Mouse (Mus musculus): ENCODE measurements around the gene Mast1.

Mast1 gene

DNA sequence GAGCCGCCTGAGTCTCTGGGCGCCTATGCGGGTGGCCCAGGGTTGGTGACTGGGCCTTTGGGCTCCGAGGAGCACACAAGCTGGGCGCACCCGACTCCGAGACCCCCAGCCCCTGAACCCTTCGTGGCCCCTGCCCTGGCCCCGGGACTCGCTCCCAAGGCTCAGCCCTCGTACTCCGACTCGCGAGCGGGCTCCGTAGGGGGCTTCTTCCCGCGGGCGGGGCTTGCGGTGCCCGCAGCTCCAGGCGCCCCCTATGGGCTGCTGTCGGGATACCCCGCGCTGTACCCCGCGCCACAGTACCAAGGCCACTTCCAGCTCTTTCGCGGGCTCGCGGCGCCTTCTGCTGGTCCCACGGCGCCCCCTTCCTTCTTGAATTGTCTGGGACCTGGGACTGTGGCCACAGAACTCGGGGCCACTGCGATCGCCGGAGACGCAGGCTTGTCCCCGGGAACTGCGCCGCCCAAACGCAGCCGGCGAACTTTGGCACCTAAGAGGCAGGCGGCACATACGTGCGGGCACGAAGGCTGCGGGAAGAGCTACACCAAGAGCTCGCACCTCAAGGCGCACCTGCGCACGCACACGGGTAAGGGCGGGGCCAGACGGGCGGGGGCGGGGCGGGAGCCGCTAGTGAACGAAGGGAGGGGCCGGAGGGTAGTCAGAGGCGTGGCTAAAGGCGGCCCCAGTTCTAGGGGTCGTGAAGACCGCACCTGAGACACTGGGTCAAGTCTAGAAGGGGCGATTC, 34.1 kb downstream of the Mast1 start:
- TF ChIP-seq CTCF (conservative IDR thresholded peaks at IDR 0.05; ENCODE audit: low read length) = peak; percentile 22; the same call in 1 of the 2 replicates
- no peak for TF ChIP-seq NANOG (IDR thresholded peaks at IDR 0.05; ENCODE audit: borderline replicate concordance, low read length)
- no peak for TF ChIP-seq POU5F1 (IDR thresholded peaks at IDR 0.05; ENCODE audit: borderline replicate concordance, low read length)
- H3K4me3 ChIP-seq (replicated peaks; ENCODE audit: low read length) = peak overlapping the region; percentile 93
- peaks cover 21% of the 10 kb centered on the region for H3K27me3 ChIP-seq (ENCODE audit: insufficient read depth, low read length)
- H3K9me3 ChIP-seq (ENCODE audit: low read length) = no peaks in the 10 kb centered on the region
- H3K4me1 ChIP-seq (replicated peaks; ENCODE audit: low read depth, low read length) = peaks cover 51% of the 10 kb centered on the region
- peaks cover 12% of the 10 kb centered on the region; the same call in 1 of the 2 replicates for H3K36me3 ChIP-seq (ENCODE audit: insufficient read depth, low read length)

DNA sequence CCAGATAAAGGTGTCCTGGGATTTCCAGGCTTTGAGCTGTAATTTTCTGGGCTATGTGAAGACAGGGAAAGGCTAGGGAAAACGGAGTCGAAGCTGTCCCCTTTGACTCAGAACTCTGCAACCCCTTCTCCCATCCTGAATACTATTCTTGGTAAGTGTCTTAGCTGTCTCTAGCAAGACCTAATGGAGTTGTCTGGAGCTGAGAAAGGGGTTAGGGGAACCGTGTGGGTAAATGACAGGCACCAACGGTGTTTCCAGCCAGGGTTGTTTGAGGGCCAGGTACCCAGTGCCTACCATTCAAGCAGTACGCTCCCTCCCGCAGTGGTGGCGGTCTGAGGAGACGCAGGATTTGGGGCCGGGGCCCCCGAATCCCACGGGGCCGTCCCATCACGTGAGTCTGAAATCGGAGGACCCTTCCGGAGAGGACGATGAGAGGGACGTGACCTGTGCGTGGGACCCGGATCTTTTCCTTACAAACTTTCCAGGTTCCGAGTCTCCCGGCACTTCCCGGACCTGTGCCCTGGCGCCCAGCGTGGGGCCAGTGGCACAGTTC, 34.7 kb downstream of the Mast1 start:
- Histone ChIP-seq H3K36me3 (ENCODE audit: insufficient read depth, low read length) (peaks cover 12% of the 10 kb centered on the region; the same call in 1 of the 2 replicates), H3K4me3 (replicated peaks; ENCODE audit: low read length) (peak overlapping the region; percentile 93), H3K27me3 (ENCODE audit: insufficient read depth, low read length) (peaks cover 21% of the 10 kb centered on the region), H3K4me1 (replicated peaks; ENCODE audit: low read depth, low read length) (peaks cover 52% of the 10 kb centered on the region), H3K9me3 (ENCODE audit: low read length) (no peaks in the 10 kb centered on the region)
- TF ChIP-seq CTCF (conservative IDR thresholded peaks at IDR 0.05; ENCODE audit: low read length) = no peak
- no peak for TF ChIP-seq POU5F1 (IDR thresholded peaks at IDR 0.05; ENCODE audit: borderline replicate concordance, low read length)
- no peak for TF ChIP-seq NANOG (IDR thresholded peaks at IDR 0.05; ENCODE audit: borderline replicate concordance, low read length)

DNA sequence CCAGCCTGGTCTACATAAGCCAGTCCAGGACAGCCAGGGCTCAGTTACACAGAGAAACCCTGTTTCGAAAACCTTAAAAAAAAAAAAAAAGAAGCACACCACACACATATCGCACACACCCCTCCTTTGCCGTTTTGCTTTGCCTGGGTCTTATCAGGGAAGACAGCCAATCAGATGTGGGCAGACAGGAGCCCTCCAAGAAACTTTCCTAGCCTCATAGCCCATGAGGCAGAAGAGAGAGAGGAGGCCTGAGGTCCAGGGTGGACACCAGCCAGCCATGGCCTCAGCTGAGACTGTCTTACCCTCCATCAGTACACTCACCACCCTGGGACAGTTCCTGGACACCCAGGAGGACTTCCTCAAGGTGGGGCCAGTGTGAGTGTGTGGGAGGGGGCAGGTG, 35.4 kb downstream of the Mast1 start, which contains the start of gene Klf1:
Klf1 (plus strand) TSS at position 177 of the 400 bp plus-strand sequence.
- TF ChIP-seq POU5F1 (IDR thresholded peaks at IDR 0.05; ENCODE audit: borderline replicate concordance, low read length) (no peak), NANOG (IDR thresholded peaks at IDR 0.05; ENCODE audit: borderline replicate concordance, low read length) (no peak), CTCF (conservative IDR thresholded peaks at IDR 0.05; ENCODE audit: low read length) (no peak)
- no peaks in the 10 kb centered on the region for H3K9me3 ChIP-seq (ENCODE audit: low read length)

DNA sequence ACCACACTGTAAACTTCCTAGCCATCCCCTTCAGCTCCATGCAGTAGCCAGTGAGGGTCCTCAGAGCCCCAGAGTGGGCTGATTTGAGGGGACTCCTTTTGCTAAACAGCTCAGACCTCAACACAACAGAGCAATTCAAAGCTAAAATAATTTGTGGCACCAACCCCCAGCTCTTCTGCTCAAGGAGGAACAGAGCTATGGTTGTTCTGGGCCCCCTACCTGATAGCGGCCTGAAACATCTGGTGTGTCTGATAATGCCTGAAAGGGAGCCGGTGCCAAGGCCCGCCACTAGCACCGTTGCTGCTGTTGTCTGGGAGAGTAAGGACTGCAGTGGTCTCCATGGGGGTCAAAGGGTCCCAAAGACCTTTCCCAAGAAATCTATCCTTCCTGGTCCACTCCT, 36.1 kb downstream of the Mast1 start:
- Histone ChIP-seq H3K27me3 (ENCODE audit: insufficient read depth, low read length) (peaks cover 21% of the 10 kb centered on the region), H3K4me1 (replicated peaks; ENCODE audit: low read depth, low read length) (peaks cover 43% of the 10 kb centered on the region), H3K9me3 (ENCODE audit: low read length) (no peaks in the 10 kb centered on the region), H3K4me3 (replicated peaks; ENCODE audit: low read length) (no peak overlapping the region), H3K36me3 (ENCODE audit: insufficient read depth, low read length) (peaks cover 18% of the 10 kb centered on the region)
- TF ChIP-seq NANOG (IDR thresholded peaks at IDR 0.05; ENCODE audit: borderline replicate concordance, low read length) (no peak), POU5F1 (IDR thresholded peaks at IDR 0.05; ENCODE audit: borderline replicate concordance, low read length) (no peak), CTCF (conservative IDR thresholded peaks at IDR 0.05; ENCODE audit: low read length) (no peak)

More for the DNA sequence above, 35.4 kb downstream of the Mast1 start, which contains the start of gene Klf1:
- Histone ChIP-seq H3K27me3 (ENCODE audit: insufficient read depth, low read length) (peaks cover 21% of the 10 kb centered on the region), H3K4me3 (replicated peaks; ENCODE audit: low read length) (peak within 1 kb of the TSS; percentile 93), H3K4me1 (replicated peaks; ENCODE audit: low read depth, low read length) (peaks cover 46% of the 10 kb centered on the region), H3K36me3 (ENCODE audit: insufficient read depth, low read length) (peaks cover 12% of the 10 kb centered on the region; the same call in 1 of the 2 replicates)

DNA sequence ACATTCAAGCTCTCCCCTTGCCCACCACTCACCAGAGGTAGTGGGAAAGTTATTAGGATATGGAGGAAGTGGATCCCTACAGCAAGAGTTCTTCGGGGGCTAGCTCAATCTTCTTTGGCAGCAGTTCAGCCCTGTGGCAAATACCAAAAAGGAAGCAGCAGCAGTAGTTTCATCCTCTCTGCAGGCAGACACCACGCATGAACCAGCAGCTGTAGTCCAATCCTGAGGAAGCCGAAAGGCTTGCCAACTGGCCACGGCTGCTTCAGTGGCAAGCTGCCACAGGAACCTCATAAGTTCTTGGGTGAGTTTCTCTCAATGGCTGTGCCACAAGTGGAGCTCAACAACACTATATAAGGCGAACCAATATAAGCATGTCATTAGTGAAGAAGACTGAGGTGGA, 41.2 kb downstream of the Mast1 start:
- no peak for TF ChIP-seq NANOG (IDR thresholded peaks at IDR 0.05; ENCODE audit: borderline replicate concordance, low read length)
- TF ChIP-seq CTCF (conservative IDR thresholded peaks at IDR 0.05; ENCODE audit: low read length) = no peak
- TF ChIP-seq POU5F1 (IDR thresholded peaks at IDR 0.05; ENCODE audit: borderline replicate concordance, low read length) = no peak
- H3K4me3 ChIP-seq (replicated peaks; ENCODE audit: low read length) = no peak overlapping the region
- no peaks in the 10 kb centered on the region for H3K9me3 ChIP-seq (ENCODE audit: low read length)
- H3K36me3 ChIP-seq (ENCODE audit: insufficient read depth, low read length) = peaks cover 34% of the 10 kb centered on the region
- H3K4me1 ChIP-seq (replicated peaks; ENCODE audit: low read depth, low read length) = peaks cover 33% of the 10 kb centered on the region
- 0 out of 2 replicates have a peak, but pooled peaks cover 2% of the 10 kb centered on the region for H3K27me3 ChIP-seq (ENCODE audit: insufficient read depth, low read length)

DNA sequence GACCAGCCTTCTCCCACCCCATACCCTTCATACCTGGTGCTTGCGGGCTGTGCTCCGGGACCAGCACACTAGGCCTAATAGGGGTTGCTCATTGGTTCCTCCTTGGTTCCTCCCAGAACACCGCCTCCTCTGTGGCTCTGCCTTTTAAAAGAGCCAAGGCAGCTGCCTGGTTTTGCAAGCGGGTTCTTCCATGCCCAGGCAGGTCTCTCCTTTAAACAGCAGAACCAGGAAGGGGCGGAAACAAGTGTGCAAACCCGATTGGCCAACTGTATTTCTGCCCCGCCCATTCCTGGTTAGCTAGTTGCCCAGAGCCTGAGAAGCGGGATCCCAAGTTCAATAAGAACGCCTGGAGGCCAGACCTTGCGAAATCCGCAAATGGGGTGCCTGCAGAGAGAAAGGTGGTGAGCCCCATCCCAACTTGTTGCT, 43.4 kb downstream of the Mast1 start, which contains the start of gene Gcdh:
Gcdh (minus strand) TSS at position 213 of the 426 bp plus-strand sequence.
- Histone ChIP-seq H3K4me1 (replicated peaks; ENCODE audit: low read depth, low read length) (peaks cover 31% of the 10 kb centered on the region), H3K4me3 (replicated peaks; ENCODE audit: low read length) (peak within 1 kb of the TSS; percentile 90), H3K27me3 (ENCODE audit: insufficient read depth, low read length) (no peaks in the 10 kb centered on the region), H3K36me3 (ENCODE audit: insufficient read depth, low read length) (peaks cover 43% of the 10 kb centered on the region), H3K9me3 (ENCODE audit: low read length) (no peaks in the 10 kb centered on the region)
- TF ChIP-seq NANOG (IDR thresholded peaks at IDR 0.05; ENCODE audit: borderline replicate concordance, low read length) (no peak), POU5F1 (IDR thresholded peaks at IDR 0.05; ENCODE audit: borderline replicate concordance, low read length) (no peak), CTCF (conservative IDR thresholded peaks at IDR 0.05; ENCODE audit: low read length) (no peak)

DNA sequence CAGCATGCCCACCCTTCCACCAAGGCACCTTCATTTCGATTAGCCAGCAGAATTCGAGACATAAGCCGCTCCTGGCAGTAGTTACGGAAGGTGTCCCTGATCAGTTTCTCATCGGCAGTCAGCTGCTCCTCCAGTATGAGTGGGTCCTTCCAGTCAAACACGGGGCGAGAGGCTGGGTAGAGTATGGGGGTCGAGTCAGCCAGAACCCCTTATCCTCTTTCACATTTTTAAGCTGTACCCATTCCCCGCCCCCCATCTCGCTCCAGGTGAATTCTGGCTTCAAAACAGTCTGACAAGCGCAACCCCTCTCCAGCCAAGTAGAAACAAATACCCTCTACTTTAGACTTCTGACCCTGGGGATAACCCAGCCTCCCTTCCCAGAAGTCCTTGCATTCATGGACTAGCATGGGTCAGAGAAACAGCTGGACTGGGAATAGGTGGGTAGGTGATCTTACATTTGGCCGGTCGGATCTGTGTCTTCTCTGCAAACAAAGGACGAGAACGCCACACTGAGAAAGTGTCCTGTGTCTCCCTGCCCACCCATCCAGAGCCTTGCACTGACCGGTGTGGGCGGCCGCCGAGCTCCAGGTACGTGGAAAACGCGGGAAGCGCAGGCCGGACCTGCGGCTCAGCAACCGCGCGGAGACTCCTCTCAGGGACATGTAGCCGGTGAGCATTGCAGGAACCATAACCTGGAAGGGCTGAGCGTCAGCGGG, 44.0 kb downstream of the Mast1 start:
- Histone ChIP-seq H3K4me3 (replicated peaks; ENCODE audit: low read length) (peak overlapping the region; percentile 90), H3K9me3 (ENCODE audit: low read length) (no peaks in the 10 kb centered on the region), H3K36me3 (ENCODE audit: insufficient read depth, low read length) (peaks cover 49% of the 10 kb centered on the region), H3K4me1 (replicated peaks; ENCODE audit: low read depth, low read length) (peaks cover 31% of the 10 kb centered on the region), H3K27me3 (ENCODE audit: insufficient read depth, low read length) (no peaks in the 10 kb centered on the region)
- TF ChIP-seq CTCF (conservative IDR thresholded peaks at IDR 0.05; ENCODE audit: low read length) = no peak
- TF ChIP-seq POU5F1 (IDR thresholded peaks at IDR 0.05; ENCODE audit: borderline replicate concordance, low read length) = no peak

DNA sequence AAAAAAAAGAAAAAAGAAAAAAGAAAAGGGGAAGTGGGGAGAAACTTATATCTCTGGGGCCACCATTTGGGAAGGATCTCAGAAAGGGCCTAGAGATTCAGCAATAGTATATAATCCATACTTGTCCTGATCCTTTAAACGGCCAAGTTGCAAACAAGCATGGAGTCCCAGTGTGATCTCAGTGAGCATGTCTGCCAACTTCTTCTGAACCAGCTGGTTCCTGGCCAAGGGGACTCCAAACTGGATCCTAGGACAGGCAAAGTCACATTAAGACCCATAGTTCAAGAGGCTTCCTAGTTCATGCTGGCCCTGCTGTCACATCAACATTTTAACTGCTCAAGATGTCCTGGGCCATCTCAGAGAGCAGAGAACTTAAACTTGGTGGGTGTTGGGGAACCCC, 48.0 kb downstream of the Mast1 start:
- H3K4me1 ChIP-seq (replicated peaks; ENCODE audit: low read depth, low read length) = peaks cover 16% of the 10 kb centered on the region
- peaks cover 81% of the 10 kb centered on the region for H3K36me3 ChIP-seq (ENCODE audit: insufficient read depth, low read length)
- H3K27me3 ChIP-seq (ENCODE audit: insufficient read depth, low read length) = no peaks in the 10 kb centered on the region
- H3K9me3 ChIP-seq (ENCODE audit: low read length) = no peaks in the 10 kb centered on the region
- TF ChIP-seq CTCF (conservative IDR thresholded peaks at IDR 0.05; ENCODE audit: low read length) (no peak), NANOG (IDR thresholded peaks at IDR 0.05; ENCODE audit: borderline replicate concordance, low read length) (no peak), POU5F1 (IDR thresholded peaks at IDR 0.05; ENCODE audit: borderline replicate concordance, low read length) (no peak)
- H3K4me3 ChIP-seq (replicated peaks; ENCODE audit: low read length) = no peak overlapping the region

All from E14TG2a.4 (cell line).